Mouse (Mus musculus) stomach, postnatal 0 days (tissue): ENCODE measurements around the gene Acot6. TPM values are rescaled to one million over a fixed set of nuclear protein-coding genes. Genes with fewer than 3 reads are reported as not detected.

ENCODE experiments used
- ATAC-seq: fragments of 200-750 bp; cut with Nextera tagmentation; 2 replicates; pipeline ENCODE4 v1.8.0; 2017; ENCODE audit not compliant: low FRiP score, low TSS enrichment
- DNase-seq: peaks from one replicate; pipeline ENCODE4 v3.0.0-alpha.2; 2016; ENCODE audit warnings: low spot score
- H3K27ac ChIP-seq: fragments of 300-500 bp; sonication (generic); replicated peaks from 2 replicates; pipeline ENCODE4 v1.5.1; 2014; ENCODE audit warnings: mild to moderate bottlenecking, control low read depth
- H3K27me3 ChIP-seq: fragments of 300-500 bp; sonication (generic); 2 replicates; pipeline ENCODE4 v1.6.1; 2014; ENCODE audit warnings: low read length; ENCODE audit not compliant: control insufficient read depth, insufficient read depth
- H3K36me3 ChIP-seq: fragments of 300-500 bp; sonication (generic); 2 replicates; pipeline ENCODE4 v1.6.1; 2014; ENCODE audit warnings: low read length, mixed read lengths; ENCODE audit not compliant: control insufficient read depth, insufficient read depth
- H3K4me1 ChIP-seq: fragments of 300-500 bp; sonication (generic); replicated peaks from 2 replicates; pipeline ENCODE4 v1.6.1; 2014; ENCODE audit warnings: antibody characterized with exemption; ENCODE audit not compliant: control insufficient read depth, insufficient read depth
- H3K4me2 ChIP-seq: fragments of 300-500 bp; sonication (generic); replicated peaks from 2 replicates; pipeline ENCODE4 v1.6.1; 2014; ENCODE audit warnings: low read depth, mild to moderate bottlenecking, control low read depth, moderate library complexity
- H3K4me3 ChIP-seq: fragments of 300-500 bp; sonication (generic); 2 replicates; pipeline ENCODE4 v1.5.1; 2014; ENCODE audit warnings: low read depth, low read length, control low read depth
- H3K9ac ChIP-seq: fragments of 300-500 bp; sonication (generic); 2 replicates; pipeline ENCODE4 v1.6.1; 2014; ENCODE audit warnings: mild to moderate bottlenecking, low read length, control low read depth, mixed read lengths
- H3K9me3 ChIP-seq: fragments of 300-500 bp; sonication (generic); 2 replicates; pipeline ENCODE4 v1.6.1; 2016; ENCODE audit warnings: low read length; ENCODE audit not compliant: control insufficient read depth
- CTCF ChIP-seq: IDR thresholded peaks from 2 replicates; pipeline ENCODE4 v1.5.1; 2016; ENCODE audit warnings: antibody characterized with exemption, low read depth, mild to moderate bottlenecking, moderate library complexity
- EP300 ChIP-seq: optimal IDR thresholded peaks from 2 replicates; pipeline ENCODE3; 2016; ENCODE audit warnings: antibody characterized with exemption
- WGBS: fragments of 180-500 bp; shearing (Covaris S2); extraction: QIAGEN DNeasy Blood & Tissue Kit; methylation state at CpG from one replicate; pipeline ENCODE4 v1.1.7; 2014; 5-methylcytosine and 5-hydroxymethylcytosine counted together
- polyA plus RNA-seq: library from polyadenylated mRNA; unstranded; fragments of >200 nt; fragmentation: Nextera tagmentation; extraction: Ambion mirVana; gene quantifications from 2 replicates; pipeline ENCODE4 v1.2.1, GENCODE M21; 2015

The Acot6 gene
- polyA plus RNA-seq, 1 experiment from 2014 or later: 1.3 TPM

DNA sequence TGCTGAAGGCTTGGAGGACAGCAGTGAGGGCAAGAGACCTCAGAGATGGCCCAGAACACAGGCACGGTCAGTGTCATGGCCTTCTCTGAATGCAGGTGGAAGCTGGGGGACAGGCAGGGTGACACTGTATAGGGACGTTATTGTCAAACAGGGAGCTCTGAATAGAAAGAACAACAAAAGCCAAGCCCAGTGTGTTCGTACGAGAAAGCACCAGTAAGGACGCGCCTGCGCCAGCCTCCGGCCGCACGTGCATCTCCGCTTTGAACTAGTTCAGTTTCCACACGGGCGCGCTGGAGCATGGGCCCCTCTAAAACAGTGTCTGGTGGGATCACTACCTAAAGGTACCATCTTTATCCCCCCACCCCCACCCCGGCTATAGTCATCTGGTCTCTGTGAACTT, 49.5 kb downstream of the Acot6 start:
- 84% methylated on average over 15 of the region's 15 CpGs for WGBS
- peaks cover 18% of the 10 kb centered on the region for H3K36me3 ChIP-seq
- TF ChIP-seq CTCF (no peak), EP300 (no peak)
- no peak for DNase-seq
- H3K4me1 ChIP-seq: no peaks in the 10 kb centered on the region; the same call in 1 of the 2 replicates
- no peak overlapping the region for H3K4me2 ChIP-seq
- H3K9ac ChIP-seq: no peak overlapping the region
- no peaks in the 10 kb centered on the region for H3K9me3 ChIP-seq
- H3K4me3 ChIP-seq: no peak overlapping the region
- H3K27ac ChIP-seq: no peak overlapping the region
- no peak for ATAC-seq
- no peaks in the 10 kb centered on the region for H3K27me3 ChIP-seq

DNA sequence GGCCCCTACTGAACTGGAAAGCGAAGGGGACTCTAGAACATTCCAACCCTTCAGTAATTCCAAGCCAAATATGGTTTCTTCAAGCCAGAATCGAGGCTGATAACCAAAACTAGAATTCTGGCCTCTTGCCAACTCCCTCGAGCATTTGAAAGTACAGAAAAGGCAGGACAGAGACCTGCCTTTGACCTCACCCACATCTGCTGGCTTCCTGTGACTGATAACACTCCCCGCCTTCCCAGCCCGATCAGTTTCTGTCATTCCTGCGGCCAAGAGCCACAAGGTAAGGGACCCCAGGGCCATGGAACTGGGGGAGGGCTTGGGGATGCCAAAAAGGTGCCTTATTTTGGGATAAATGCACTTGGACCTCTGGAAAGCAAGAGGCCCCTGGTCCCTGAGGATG, 50.5 kb downstream of the Acot6 start:
- H3K9me3 ChIP-seq: no peaks in the 10 kb centered on the region
- H3K9ac ChIP-seq: no peak overlapping the region
- H3K4me1 ChIP-seq: no peaks in the 10 kb centered on the region; the same call in 1 of the 2 replicates
- WGBS: 35% methylated on average over 6 of the region's 6 CpGs
- H3K27ac ChIP-seq: peak overlapping the region; percentile 56
- H3K27me3 ChIP-seq: no peaks in the 10 kb centered on the region
- no peak for TF ChIP-seq CTCF
- TF ChIP-seq EP300: no peak
- DNase-seq (no peak), ATAC-seq (no peak)
- H3K4me3 ChIP-seq: no peak overlapping the region
- peaks cover 19% of the 10 kb centered on the region for H3K36me3 ChIP-seq
- no peak overlapping the region for H3K4me2 ChIP-seq

DNA sequence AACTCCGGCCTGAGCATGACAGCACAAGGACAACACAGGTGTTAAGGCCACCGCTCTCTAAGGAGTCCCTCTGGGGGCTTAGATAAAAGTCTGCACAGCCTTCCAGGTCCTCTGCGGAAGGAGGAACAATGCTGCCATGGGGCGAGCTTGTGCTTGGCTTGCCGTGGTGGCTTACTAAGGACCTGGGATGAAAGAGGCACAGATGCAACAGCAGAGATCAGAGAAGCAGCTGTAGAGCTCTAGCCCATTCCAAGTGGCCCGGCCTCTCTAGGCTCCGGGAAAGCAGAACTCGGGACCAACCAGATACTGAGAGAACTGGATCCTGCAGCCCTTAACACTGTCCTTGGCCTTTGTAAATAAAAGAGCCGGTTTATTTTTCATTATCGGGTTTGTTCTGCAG, 51.5 kb downstream of the Acot6 start:
- ATAC-seq (peak; percentile 40), DNase-seq (no peak)
- 0 out of 2 replicates have a peak overlapping the region, but pooled peaks have one; percentile 5 for H3K4me2 ChIP-seq
- H3K4me1 ChIP-seq: no peaks in the 10 kb centered on the region; the same call in 1 of the 2 replicates
- 74% methylated on average over 10 of the region's 10 CpGs for WGBS
- TF ChIP-seq CTCF (no peak), EP300 (no peak)
- no peak overlapping the region for H3K9ac ChIP-seq
- H3K27ac ChIP-seq: peak overlapping the region; percentile 56
- no peak overlapping the region for H3K4me3 ChIP-seq
- no peaks in the 10 kb centered on the region for H3K9me3 ChIP-seq
- H3K36me3 ChIP-seq: peaks cover 19% of the 10 kb centered on the region
- no peaks in the 10 kb centered on the region for H3K27me3 ChIP-seq

DNA sequence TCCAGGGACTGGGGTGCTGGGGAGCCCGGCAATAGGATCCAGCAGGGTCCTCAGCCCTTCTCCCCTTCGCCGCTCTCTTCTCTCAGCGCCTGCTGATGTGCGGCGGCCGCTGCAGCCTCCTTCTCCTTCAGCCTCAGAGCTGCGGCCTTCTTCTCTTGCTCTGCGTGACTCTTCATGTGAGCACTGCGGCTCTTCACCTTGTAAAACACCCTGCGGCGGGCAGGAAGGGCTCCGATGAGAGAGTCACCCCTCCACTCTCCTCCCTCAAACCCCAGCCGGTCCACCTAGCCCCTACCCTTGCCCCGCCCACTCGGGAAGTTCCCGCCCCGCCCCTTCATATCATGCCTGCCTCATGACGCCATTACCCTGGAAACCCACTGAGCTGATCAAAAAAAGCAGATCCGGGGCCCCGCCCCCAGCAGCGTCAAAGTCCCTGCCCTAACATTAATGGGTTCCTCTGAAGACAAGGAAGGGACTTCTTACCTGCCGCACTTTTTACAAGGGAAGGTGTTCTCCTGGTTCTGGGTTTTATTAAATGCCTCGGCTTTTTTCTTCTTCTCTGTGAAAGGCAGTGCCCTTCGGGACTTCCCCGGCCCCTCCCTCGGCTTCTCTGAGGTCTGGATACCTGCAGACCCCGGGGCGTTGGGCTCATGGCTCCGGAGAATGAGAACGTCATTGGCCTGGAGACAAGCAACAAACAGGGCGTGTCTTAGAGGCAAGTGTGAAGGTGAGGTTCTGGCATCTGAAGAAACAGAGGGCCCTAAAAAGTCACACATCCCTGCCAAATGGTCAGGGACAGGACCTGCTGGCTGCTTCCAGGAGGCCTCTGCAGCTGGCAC, 52.1 kb downstream of the Acot6 start:
- Histone ChIP-seq H3K4me3 (no peak overlapping the region), H3K27ac (peak overlapping the region; percentile 56; the same call in 1 of the 2 replicates), H3K9ac (no peak overlapping the region), H3K4me2 (0 out of 2 replicates have a peak overlapping the region, but pooled peaks have one; percentile 14), H3K9me3 (no peaks in the 10 kb centered on the region), H3K4me1 (no peaks in the 10 kb centered on the region; the same call in 1 of the 2 replicates), H3K27me3 (no peaks in the 10 kb centered on the region), H3K36me3 (peaks cover 21% of the 10 kb centered on the region)
- peak; percentile 83 for DNase-seq
- no peak for TF ChIP-seq CTCF
- no peak for TF ChIP-seq EP300
- ATAC-seq: peak; percentile 35
- WGBS: 62% methylated on average over 32 of the region's 32 CpGs

DNA sequence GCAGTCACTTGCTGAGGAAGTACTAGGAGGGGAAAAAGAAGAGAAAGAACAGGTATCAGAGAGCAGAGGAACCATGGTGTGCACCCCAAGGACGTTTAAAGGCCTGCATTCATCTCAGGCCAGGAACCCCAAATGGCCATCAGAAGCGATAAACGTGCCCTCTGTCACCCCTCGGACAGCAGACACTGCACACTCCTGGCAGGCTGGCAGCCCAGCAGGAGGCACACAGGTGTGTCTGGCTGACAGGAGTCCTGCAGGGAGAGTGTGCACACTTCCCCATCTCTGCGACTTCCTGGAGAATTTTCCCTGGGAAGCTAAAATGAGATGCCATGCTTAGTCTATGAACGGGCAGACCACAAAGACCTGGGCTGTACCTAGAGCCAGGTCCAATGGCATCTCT, 53.0 kb downstream of the Acot6 start:
- Histone ChIP-seq H3K4me2 (no peak overlapping the region), H3K27ac (no peak overlapping the region), H3K9ac (no peak overlapping the region), H3K9me3 (no peaks in the 10 kb centered on the region), H3K27me3 (no peaks in the 10 kb centered on the region), H3K36me3 (peaks cover 29% of the 10 kb centered on the region), H3K4me1 (no peaks in the 10 kb centered on the region; the same call in 1 of the 2 replicates), H3K4me3 (no peak overlapping the region)
- TF ChIP-seq EP300: no peak
- TF ChIP-seq CTCF: no peak
- 77% methylated on average over 6 of the region's 6 CpGs for WGBS
- no peak for ATAC-seq
- no peak for DNase-seq
